Mouse (Mus musculus) lung, postnatal 36 days (tissue): ENCODE results near the gene Zfp433.
"Not testable (repeated sequence)": the region's sequence is repeated elsewhere in the genome, so short reads cannot be mapped to it uniquely, and the experiment has no call there.

Experiments
- DNase-seq: peaks from one replicate; pipeline ENCODE4 v3.0.0; 2022; ENCODE audit warnings: mixed read lengths

Zfp433 gene

GRCm38 (mm10) chr10:81704531-81705301 is at the start of gene Zfp433:
Gene Zfp433 (plus strand): TSS chr10:81704825.
- DNase-seq, result not testable (repeated sequence)

GRCm38 (mm10) chr10:81655178-81655577 is 49.4 kb upstream of the Zfp433 start:
- DNase-seq, result no peak

DNA sequence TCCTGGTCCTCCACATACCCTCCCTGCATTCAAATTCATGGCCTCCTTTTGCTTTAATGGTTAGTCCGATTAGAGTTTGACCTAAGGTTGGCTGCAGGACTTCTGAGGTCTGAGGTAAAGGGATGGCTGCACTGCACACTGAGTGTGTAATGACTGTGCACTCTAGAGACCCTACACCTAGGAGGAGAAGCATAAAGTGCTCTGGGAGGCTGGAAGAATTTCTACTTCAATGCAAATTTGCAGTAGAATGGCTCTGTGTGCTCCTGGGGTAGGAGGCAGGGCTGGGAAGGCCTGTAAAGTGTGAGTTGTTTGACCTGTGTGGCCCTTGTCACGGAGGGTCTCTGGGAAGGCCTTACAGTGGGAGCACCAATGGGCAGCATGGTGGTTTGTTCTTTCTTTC is 48.5 kb upstream of the Zfp433 start:
- no peak for DNase-seq

DNA sequence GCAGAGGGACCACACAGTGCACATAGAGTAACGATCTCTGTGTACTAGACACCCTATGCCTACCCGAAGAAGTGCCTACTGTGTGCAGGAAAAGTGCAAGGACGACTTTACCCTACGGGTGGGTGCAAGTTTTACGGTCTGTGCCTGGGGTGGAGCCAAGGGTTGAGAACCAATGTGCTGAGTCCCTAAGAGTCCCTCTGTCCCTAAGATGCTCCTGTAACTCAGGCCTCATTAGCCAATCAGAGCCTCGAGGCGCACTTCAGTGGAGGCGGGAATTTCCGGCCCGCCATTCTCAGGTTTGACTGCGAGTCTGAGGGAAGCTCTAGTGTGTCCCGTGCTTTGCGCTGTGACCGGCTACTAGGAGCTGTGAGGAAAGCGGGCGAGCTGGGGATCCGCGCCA is 17.5 kb upstream of the Zfp433 start:
- DNase-seq, result not testable (repeated sequence)

DNA sequence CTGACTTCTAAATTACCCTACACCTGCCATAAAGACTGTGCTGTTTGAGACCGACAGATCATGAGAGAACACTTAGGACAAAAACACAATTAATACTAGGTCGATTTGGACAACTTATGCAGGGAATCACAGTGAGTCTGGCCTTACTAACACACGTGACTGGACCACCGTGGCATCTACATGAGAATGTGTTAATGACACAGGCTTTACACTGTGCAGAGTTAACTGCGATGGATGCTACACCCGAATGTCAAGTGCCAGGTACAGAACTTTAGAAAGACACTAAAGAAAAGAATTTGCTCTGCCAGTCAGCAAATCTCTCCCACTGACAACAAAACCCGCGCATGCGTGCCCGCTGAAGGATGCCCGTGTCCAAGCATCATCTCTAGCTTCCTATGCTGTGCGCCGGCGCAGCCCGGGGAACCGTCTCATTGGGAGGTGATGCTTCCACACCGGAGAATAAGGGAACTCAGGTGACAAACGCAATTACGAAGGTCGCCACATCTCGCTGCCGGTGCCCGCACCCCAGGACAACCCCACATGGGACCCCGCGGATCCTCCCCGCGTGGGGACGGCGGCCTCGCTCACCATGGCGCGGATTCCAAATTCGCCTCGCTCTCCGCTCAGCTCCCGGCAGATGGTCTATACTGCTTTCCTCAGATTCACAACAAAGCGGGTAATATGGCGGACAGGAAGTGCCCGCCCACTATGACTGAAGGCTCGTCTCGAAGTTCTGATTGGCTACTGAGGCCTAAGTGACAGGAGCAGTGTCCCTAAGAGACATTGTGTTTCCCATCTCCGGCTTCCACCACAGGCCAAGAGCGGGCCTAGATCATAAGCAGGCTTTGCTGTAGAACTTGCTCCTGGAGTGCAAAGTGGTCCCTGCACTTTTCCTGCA is 66.1 kb downstream of the Zfp433 start, which contains the start of gene Gm3055:
Gene Gm3055 (minus strand): TSS at position 656 of the 898 bp plus-strand sequence.
- DNase-seq, result not testable (repeated sequence)

- DNase-seq, result not testable (repeated sequence)
Measured at GRCm38 (mm10) chr10:81771404-81771777, 66.8 kb downstream of the Zfp433 start.
